Mouse (Mus musculus) forebrain, embryonic 10.5 days (tissue): ENCODE results near the gene Disc1. TPM values are rescaled to one million over a fixed set of nuclear protein-coding genes. Genes with fewer than 3 reads are reported as not detected.

Experiments
- DNase-seq: peaks from one replicate; pipeline ENCODE4 v3.0.0-alpha.2; 2017; ENCODE audit warnings: low spot score; ENCODE audit errors: extremely low spot score
- H3K27ac ChIP-seq: fragments of 300-500 bp; sonication (generic); 2 replicates; pipeline ENCODE4 v1.5.1; 2016; ENCODE audit warnings: mild to moderate bottlenecking
- H3K27me3 ChIP-seq: fragments of 300-500 bp; sonication (generic); 2 replicates; pipeline ENCODE4 v1.6.1; 2016; ENCODE audit warnings: mild to moderate bottlenecking; ENCODE audit not compliant: poor library complexity, severe bottlenecking
- H3K36me3 ChIP-seq: fragments of 300-500 bp; sonication (generic); replicated peaks from 2 replicates; pipeline ENCODE4 v1.6.1; 2016; ENCODE audit warnings: mild to moderate bottlenecking, moderate library complexity
- H3K4me1 ChIP-seq: fragments of 300-500 bp; sonication (generic); 2 replicates; pipeline ENCODE4 v1.6.1; 2016
- H3K4me3 ChIP-seq: fragments of 300-500 bp; sonication (generic); 2 replicates; pipeline ENCODE4 v1.5.1; 2016; ENCODE audit warnings: mild to moderate bottlenecking, moderate library complexity
- H3K9me3 ChIP-seq: fragments of 300-500 bp; sonication (generic); 2 replicates; pipeline ENCODE4 v1.6.1; 2016; ENCODE audit warnings: mild to moderate bottlenecking, moderate library complexity
- WGBS: fragments of 180-500 bp; shearing (Covaris S2); methylation state at CpG from one replicate; pipeline ENCODE4 v1.1.7; 2016; 5-methylcytosine and 5-hydroxymethylcytosine counted together
- polyA plus RNA-seq: library from polyadenylated mRNA; unstranded; fragments of >200 nt; fragmentation: Nextera tagmentation; extraction: Ambion mirVana; gene quantifications from 2 replicates; pipeline ENCODE4 v1.2.1, GENCODE M21; 2016

Gene Disc1
- polyA plus RNA-seq: 1.3 and 1.4 TPM in 2 replicates

DNA sequence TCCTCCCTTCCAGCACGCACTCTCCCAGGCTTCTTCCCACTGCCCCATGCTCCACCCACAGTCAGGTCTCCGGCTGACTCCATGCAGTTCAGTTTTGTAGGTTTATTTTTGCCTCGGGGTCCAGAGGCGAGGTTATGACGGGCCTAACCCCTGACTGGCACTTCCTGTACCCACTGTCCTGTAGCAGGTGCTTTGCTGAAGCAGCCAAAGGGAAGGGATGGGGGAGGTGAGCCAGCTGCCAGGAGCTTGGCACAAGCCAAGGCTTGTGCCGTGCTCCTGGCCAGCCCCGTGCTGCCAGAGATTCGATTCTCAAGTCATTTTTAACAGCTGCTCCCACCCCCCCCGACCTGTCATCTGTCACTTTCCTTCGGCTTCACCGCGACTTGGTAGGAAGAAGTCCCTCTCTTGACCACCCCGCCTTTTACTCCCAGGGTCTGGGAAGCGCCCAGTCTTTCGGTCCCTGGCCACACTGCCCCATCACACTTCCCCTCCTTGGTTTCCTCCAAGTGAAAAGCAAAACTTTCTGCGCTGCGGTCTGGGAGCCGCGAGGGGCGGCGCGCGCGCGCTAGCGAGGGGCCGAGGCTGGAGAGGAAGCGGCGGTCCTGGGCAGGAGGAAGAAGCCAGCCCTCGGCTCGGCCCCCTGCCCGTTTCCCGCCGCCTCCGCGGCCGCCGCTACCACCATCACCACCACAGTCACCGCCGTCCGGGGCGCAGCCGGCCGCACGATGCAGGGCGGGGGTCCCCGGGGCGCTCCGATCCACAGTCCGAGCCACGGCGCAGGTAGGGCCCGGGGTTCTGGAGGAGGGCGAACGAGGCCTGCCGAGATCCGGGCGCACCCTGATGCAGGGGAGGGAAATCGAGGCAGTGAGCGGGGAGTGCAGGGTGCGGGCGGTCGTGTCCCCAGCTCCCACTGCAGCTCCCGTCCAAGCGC, at the start of gene Disc1:
Gene Disc1, plus strand, starts transcription at position 691 of the 931 bp plus-strand sequence.
- Histone ChIP-seq H3K27me3 (peaks cover 41% of the 10 kb centered on the region), H3K9me3 (peaks cover 7% of the 10 kb centered on the region), H3K4me3 (peak within 1 kb of the TSS; percentile 65), H3K4me1 (peaks cover 15% of the 10 kb centered on the region), H3K36me3 (no peaks in the 10 kb centered on the region), H3K27ac (peak within 1 kb of the TSS; percentile 77)
- peak; percentile 41 for DNase-seq
- WGBS: 2% methylated on average over 63 of the region's 65 CpGs

DNA sequence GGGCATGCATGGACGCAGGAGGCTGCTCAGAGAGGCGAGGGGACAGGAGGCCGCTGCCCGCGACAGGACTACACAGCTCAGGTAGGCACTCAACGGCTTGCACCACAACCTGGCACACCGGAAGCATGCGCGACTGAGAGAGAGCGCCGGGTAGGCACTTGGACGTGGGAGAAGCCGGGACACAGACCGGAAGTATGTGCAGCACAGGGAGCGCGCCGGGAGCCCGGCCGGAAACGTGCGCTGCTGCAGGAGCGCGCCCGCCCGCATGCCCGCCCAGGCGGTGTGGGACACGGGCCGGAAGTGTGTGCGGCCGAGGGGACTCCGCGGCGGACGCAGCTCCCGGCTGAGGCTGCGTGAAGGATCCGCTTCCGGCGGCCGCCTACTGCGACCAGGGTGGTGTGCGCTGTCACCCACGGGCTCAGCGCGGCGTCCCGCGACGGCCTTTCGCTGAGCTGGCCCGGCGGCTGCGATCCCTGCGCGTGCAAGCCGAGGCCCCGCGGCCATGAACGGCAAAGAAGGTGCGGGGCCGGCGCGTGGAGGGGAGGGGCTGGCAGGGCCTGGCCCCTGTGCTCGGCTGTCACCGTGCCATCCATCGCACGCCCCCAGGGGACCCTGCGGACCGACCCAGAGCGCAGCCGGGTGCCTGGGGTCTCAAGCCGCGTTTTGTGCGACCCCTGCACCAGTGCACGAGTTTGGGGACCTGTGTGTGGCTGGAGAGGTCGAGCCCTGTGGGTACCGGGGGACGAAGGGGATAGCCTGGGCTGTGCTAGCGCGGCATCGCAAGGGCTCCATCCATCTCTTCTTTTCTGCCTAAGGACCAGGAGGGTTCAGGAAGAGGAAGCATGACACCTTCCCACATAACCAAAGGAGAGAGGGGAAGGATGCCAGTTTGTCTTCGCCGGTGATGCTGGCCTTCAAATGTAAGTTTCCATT, 41.0 kb upstream of the Disc1 start, which contains the start of gene Tsnax:
Gene Tsnax, plus strand, starts transcription at position 303 of the 933 bp plus-strand sequence.
- Histone ChIP-seq H3K27ac (peak within 1 kb of the TSS; percentile 89), H3K36me3 (peaks cover 39% of the 10 kb centered on the region), H3K4me1 (peaks cover 15% of the 10 kb centered on the region), H3K9me3 (peaks cover 8% of the 10 kb centered on the region; the same call in 1 of the 2 replicates), H3K27me3 (no peaks in the 10 kb centered on the region), H3K4me3 (peak within 1 kb of the TSS; percentile 85)
- peak; percentile 90 for DNase-seq
- 3% methylated on average over 80 of the region's 84 CpGs for WGBS

DNA sequence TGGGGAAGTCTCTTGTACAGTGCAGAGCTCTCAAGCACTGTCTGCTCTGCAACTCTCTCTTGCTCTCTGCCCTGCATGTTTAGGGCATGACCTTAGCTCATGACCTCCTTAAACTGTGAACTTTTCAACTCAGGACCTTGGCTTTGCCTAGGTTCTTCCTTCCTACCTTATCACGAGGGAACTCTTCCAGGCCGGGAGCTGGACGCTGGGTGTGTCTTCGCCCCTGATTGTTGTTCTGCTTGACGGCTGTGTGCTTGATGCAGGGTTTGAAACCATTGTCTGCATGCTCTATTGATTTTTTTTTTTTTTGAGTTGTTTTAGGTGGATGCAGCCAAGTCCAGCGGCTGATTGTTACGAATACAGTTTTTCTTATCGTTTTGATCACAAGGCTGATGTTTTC, 29.9 kb upstream of the Disc1 start:
- WGBS: 95% methylated on average over 8 of the region's 8 CpGs
- no peak overlapping the region for H3K4me3 ChIP-seq
- no peaks in the 10 kb centered on the region for H3K4me1 ChIP-seq
- no peak overlapping the region for H3K27ac ChIP-seq
- DNase-seq: no peak
- H3K36me3 ChIP-seq: peaks cover 67% of the 10 kb centered on the region
- no peaks in the 10 kb centered on the region for H3K27me3 ChIP-seq
- peaks cover 3% of the 10 kb centered on the region; the same call in 1 of the 2 replicates for H3K9me3 ChIP-seq

DNA sequence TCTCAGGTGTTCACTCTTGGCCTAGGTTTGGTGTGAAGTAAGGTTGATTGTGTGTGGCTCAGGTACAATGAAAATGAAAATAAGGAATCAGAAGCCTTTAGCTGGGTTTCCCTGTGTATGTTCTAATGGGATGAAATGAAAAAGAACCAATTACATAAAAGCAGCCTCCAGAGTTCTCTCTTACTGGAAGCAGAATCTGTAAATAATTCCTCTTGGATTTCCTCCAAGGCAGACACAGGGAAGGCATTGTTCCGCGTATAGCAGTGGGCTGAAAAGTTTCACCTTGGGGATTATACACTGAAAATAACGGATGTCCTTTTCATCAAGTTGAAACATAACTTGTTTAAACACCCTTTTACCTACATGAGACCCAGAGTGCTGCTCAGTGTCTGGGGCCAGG, 26.8 kb upstream of the Disc1 start:
- H3K36me3 ChIP-seq: peaks cover 85% of the 10 kb centered on the region
- 97% methylated on average over 3 of the region's 3 CpGs for WGBS
- H3K27ac ChIP-seq: no peak overlapping the region
- no peaks in the 10 kb centered on the region for H3K27me3 ChIP-seq
- no peaks in the 10 kb centered on the region for H3K4me1 ChIP-seq
- no peak for DNase-seq
- H3K9me3 ChIP-seq: no peaks in the 10 kb centered on the region
- H3K4me3 ChIP-seq: no peak overlapping the region

DNA sequence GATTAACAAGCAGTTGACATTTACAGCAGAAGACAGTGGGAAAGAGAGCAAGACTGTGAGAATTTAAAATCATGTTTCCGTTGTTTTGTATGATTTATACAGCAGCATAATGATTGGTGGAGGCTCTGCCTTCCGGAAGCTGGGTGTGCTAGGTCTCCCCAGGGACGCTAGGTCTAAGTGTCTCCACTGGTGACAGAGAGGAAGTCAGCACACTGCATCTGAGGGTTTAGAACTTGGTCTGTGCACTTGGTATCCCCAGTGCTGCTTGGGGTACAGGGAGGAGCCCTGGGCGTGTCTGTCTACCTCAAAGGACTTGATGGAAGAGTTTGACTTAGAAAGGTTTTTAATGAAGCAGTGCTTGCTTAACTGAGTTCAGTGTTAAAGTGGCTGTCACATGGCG, 25.2 kb upstream of the Disc1 start:
- Histone ChIP-seq H3K9me3 (no peaks in the 10 kb centered on the region), H3K4me3 (no peak overlapping the region), H3K36me3 (peaks cover 98% of the 10 kb centered on the region), H3K4me1 (no peaks in the 10 kb centered on the region), H3K27me3 (no peaks in the 10 kb centered on the region), H3K27ac (no peak overlapping the region)
- no peak for DNase-seq
- WGBS: 91% methylated on average over 5 of the region's 5 CpGs

DNA sequence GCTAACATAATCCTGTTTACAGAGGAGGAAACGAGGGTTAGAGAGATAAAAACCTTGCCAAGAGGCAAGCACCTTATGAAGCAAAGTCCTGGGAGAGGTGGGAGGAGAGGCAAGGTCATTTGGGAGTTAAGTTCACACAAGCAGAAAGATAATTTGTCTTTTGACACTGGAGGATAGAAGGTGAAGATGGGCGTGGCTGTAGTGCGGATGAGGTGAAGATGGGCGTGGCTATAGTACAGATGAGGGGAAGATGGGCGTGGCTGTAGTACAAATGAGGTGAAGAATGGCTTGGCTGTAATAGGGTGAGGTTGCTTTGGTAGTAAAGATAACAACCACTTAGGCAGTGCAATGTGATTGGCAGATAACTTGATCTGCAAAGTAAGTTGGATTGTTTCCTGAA, 22.7 kb upstream of the Disc1 start:
- Histone ChIP-seq H3K36me3 (peaks cover 95% of the 10 kb centered on the region), H3K27ac (no peak overlapping the region), H3K4me3 (no peak overlapping the region), H3K4me1 (peaks cover 4% of the 10 kb centered on the region), H3K27me3 (no peaks in the 10 kb centered on the region), H3K9me3 (no peaks in the 10 kb centered on the region)
- DNase-seq: no peak
- 84% methylated on average over 5 of the region's 5 CpGs for WGBS

DNA sequence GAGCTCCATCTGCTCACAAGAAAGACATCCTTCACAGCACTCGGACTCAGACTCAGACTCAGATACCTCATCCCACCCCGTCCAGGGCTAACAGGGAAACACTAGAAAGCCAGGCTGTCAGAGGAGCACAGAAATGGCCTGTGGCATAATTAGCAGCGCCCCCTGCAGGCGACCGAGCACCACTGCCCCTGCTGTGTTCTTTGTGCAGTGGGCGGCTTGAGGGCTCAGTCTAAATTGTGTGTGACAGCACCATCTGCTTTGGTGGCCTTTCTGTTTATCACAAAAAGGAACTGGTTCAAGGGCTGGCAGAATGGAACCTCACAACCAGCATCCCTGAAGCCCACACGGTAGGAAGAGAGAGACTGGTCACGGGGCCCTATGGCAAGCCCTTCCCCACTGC, 19.3 kb upstream of the Disc1 start:
- H3K9me3 ChIP-seq: no peaks in the 10 kb centered on the region
- H3K36me3 ChIP-seq: peaks cover 95% of the 10 kb centered on the region
- DNase-seq: peak; percentile 65
- no peak overlapping the region for H3K4me3 ChIP-seq
- peaks cover 9% of the 10 kb centered on the region for H3K4me1 ChIP-seq
- H3K27ac ChIP-seq: no peak overlapping the region
- H3K27me3 ChIP-seq: no peaks in the 10 kb centered on the region
- 41% methylated on average over 8 of the region's 8 CpGs for WGBS

DNA sequence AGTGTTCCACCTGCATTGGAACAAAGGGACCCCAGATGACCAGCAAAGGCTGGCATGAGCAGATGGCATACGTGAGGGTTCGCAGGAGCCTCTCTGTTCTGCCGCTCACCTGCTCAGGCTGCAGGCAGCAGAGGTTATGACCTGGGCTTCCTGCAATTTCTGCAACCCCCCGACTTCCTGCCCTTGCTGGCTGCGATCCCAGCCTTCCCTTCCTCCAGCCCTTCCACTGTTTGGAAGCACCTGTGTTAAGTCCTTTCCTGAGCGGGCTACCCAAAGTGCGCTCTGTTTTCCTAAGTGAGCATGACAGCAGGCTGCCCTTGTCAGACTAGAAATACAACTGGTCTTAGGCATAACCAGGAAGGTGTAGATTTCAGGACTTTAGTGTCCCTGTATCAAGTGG, 16.9 kb upstream of the Disc1 start:
- Histone ChIP-seq H3K27me3 (no peaks in the 10 kb centered on the region), H3K27ac (no peak overlapping the region), H3K4me1 (peaks cover 22% of the 10 kb centered on the region), H3K36me3 (peaks cover 86% of the 10 kb centered on the region), H3K9me3 (no peaks in the 10 kb centered on the region), H3K4me3 (no peak overlapping the region)
- 88% methylated on average over 7 of the region's 7 CpGs for WGBS
- DNase-seq: no peak

DNA sequence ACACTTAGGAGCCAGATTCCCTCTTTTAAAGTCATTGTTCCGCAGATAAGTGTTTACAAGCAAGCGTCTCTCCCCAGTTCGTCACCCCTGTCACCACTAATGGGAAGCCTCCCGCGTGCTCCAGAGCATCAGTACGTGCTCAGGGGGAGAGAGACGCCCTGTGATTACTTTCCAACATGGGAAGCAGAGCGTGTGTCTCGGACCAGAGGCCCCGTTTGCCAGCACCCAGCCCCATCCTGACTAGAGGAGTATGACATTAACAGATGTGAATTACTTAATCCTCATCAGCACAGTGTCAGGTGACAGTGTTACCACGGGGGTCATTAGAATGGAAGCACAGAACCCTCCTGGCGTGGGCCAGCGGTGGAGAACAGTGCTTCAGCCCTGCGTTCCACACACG, 15.3 kb upstream of the Disc1 start:
- DNase-seq: no peak
- Histone ChIP-seq H3K27me3 (no peaks in the 10 kb centered on the region), H3K4me1 (peaks cover 27% of the 10 kb centered on the region), H3K36me3 (peaks cover 69% of the 10 kb centered on the region), H3K27ac (no peak overlapping the region), H3K9me3 (no peaks in the 10 kb centered on the region), H3K4me3 (no peak overlapping the region)
- WGBS: 90% methylated on average over 15 of the region's 15 CpGs

DNA sequence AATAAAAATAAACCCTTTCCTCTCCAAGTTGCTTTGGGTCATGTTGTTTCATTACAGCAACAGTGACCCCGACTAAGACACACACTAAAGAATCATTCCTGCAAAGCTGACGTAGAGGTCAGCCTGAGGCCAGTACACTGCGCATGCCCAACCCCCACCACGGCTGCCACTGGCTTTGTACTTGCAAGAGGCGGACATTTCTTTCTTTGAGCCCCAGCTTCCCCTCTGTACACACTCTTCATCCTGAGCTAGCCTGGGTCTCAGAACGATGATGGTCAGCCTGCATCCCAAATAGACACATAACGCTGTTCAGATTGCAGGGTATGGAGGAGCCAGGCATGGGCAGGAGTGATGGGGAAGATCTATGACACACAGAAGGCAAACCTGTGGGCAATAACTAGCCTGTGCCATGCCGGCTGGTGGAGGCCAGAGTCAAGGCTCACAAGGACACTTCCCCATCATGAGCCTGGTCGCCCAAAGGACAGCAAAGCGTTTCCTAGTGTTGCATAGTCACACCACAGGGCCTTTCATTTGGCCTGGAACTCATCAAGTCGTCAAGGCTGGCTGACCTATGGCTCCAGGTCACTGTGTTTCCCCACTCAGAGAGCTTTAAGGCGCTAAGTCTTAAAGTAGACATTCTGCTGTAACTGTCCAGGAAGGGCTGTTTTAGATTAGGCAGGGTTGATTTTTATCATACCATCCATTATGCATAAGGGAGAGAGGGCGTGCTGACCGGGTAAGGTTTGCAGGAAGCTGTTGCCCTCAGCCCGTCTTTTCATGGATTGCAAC, 13.2 kb upstream of the Disc1 start:
- Histone ChIP-seq H3K4me3 (no peak overlapping the region), H3K9me3 (no peaks in the 10 kb centered on the region), H3K36me3 (peaks cover 52% of the 10 kb centered on the region), H3K27me3 (no peaks in the 10 kb centered on the region), H3K27ac (peak overlapping the region; percentile 65; the same call in 1 of the 2 replicates), H3K4me1 (peaks cover 26% of the 10 kb centered on the region; the same call in 1 of the 2 replicates)
- DNase-seq: no peak
- WGBS: 73% methylated on average over 15 of the region's 15 CpGs

DNA sequence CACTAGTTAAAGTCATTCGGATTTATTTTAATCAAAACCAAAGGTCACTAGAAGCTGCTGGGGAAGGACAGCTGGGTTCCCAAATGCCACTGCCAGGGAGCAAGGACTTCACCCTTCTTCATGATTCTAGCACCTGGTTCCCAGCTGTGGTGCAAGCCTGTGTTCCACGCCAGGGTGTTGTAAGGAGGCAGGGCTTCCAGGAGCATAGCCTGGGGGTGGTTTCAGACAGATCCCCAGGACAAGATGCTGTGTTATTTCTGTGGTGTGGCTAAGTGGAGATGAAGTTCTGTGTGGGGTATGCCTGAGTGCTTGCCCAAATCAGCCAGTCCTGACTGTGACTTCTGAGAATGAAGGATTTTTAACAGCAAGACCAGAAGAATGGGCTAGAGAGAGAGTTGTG, 12.5 kb upstream of the Disc1 start:
- 67% methylated on average over 2 of the region's 2 CpGs for WGBS
- Histone ChIP-seq H3K27ac (no peak overlapping the region; the same call in 1 of the 2 replicates), H3K4me1 (peaks cover 26% of the 10 kb centered on the region; the same call in 1 of the 2 replicates), H3K9me3 (no peaks in the 10 kb centered on the region), H3K27me3 (no peaks in the 10 kb centered on the region), H3K36me3 (peaks cover 45% of the 10 kb centered on the region), H3K4me3 (no peak overlapping the region)
- DNase-seq: no peak

DNA sequence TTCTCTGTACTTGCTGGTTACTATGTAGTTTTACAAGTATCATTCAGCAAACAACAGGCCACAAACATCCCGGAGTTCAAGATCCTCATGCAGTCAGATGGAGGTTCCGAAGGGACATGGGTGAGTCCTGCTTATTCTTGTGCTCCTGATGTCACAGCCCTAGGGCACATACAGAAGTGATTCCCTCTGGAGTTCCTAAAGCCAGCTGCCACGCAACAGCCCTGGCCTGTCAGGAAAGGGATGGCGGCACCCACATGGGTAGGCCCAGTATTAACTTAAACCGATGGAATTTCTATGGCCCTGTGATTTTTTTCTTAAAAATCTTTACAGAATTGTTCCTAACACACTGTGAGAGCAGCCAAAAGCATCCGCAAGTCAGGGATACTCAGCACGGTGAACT, 10.6 kb upstream of the Disc1 start:
- Histone ChIP-seq H3K27ac (peak overlapping the region; percentile 56; the same call in 1 of the 2 replicates), H3K4me3 (no peak overlapping the region), H3K4me1 (peaks cover 21% of the 10 kb centered on the region; the same call in 1 of the 2 replicates), H3K9me3 (no peaks in the 10 kb centered on the region), H3K36me3 (peaks cover 26% of the 10 kb centered on the region), H3K27me3 (no peaks in the 10 kb centered on the region)
- WGBS: 78% methylated on average over 7 of the region's 7 CpGs
- DNase-seq: no peak
